Mouse (Mus musculus) neural tube, embryonic 14.5 days (tissue): ENCODE measurements around the gene Nfib. TPM values are rescaled to one million over a fixed set of nuclear protein-coding genes. Genes with fewer than 3 reads are reported as not detected.

Experiments used
- ATAC-seq: fragments of 200-750 bp; cut with Nextera tagmentation; 2 replicates; pipeline ENCODE4 v1.8.0; 2017; ENCODE audit warnings: low read depth, mild to moderate bottlenecking, moderate TSS enrichment, moderate library complexity
- H3K27ac ChIP-seq: fragments of 300-500 bp; sonication (generic); 2 replicates; pipeline ENCODE4 v1.5.1; 2014; ENCODE audit warnings: low read depth, mild to moderate bottlenecking, control low read depth, low read length, moderate library complexity, mixed read lengths
- H3K27me3 ChIP-seq: fragments of 300-500 bp; sonication (generic); 2 replicates; pipeline ENCODE4 v1.6.1; 2014; ENCODE audit warnings: low read length; ENCODE audit not compliant: control insufficient read depth, insufficient read depth
- H3K36me3 ChIP-seq: fragments of 300-500 bp; sonication (generic); 2 replicates; pipeline ENCODE4 v1.6.1; 2014; ENCODE audit warnings: low read length, mixed read lengths; ENCODE audit not compliant: control insufficient read depth, insufficient read depth
- H3K4me1 ChIP-seq: fragments of 300-500 bp; sonication (generic); 2 replicates; pipeline ENCODE4 v1.6.1; 2014; ENCODE audit warnings: low read length; ENCODE audit not compliant: control insufficient read depth, insufficient read depth
- H3K4me2 ChIP-seq: fragments of 300-500 bp; sonication (generic); 2 replicates; pipeline ENCODE4 v1.6.1; 2014; ENCODE audit warnings: mild to moderate bottlenecking, low read depth, low read length, control low read depth
- H3K4me3 ChIP-seq: fragments of 300-500 bp; sonication (generic); 2 replicates; pipeline ENCODE4 v1.5.1; 2014; ENCODE audit warnings: low read depth, low read length, control low read depth, mixed read lengths
- H3K9ac ChIP-seq: fragments of 300-500 bp; sonication (generic); replicated peaks from 2 replicates; pipeline ENCODE4 v1.6.1; 2014; ENCODE audit warnings: low read depth, mild to moderate bottlenecking, control low read depth, low read length, mixed read lengths
- H3K9me3 ChIP-seq: fragments of 300-500 bp; sonication (generic); 2 replicates; pipeline ENCODE4 v1.6.1; 2016; ENCODE audit warnings: low read length; ENCODE audit not compliant: control insufficient read depth
- WGBS: fragments of 180-500 bp; shearing (Covaris S2); extraction: QIAGEN DNeasy Blood & Tissue Kit; methylation state at CpG from one replicate; pipeline ENCODE4 v1.1.7; 2014; 5-methylcytosine and 5-hydroxymethylcytosine counted together
- polyA plus RNA-seq: library from polyadenylated mRNA; unstranded; fragments of >200 nt; fragmentation: Nextera tagmentation; extraction: Ambion mirVana; gene quantifications from 2 replicates; pipeline ENCODE4 v1.2.1, GENCODE M21; 2014

The Nfib gene
- polyA plus RNA-seq, 1 experiment from 2014 or later = 111 TPM

DNA sequence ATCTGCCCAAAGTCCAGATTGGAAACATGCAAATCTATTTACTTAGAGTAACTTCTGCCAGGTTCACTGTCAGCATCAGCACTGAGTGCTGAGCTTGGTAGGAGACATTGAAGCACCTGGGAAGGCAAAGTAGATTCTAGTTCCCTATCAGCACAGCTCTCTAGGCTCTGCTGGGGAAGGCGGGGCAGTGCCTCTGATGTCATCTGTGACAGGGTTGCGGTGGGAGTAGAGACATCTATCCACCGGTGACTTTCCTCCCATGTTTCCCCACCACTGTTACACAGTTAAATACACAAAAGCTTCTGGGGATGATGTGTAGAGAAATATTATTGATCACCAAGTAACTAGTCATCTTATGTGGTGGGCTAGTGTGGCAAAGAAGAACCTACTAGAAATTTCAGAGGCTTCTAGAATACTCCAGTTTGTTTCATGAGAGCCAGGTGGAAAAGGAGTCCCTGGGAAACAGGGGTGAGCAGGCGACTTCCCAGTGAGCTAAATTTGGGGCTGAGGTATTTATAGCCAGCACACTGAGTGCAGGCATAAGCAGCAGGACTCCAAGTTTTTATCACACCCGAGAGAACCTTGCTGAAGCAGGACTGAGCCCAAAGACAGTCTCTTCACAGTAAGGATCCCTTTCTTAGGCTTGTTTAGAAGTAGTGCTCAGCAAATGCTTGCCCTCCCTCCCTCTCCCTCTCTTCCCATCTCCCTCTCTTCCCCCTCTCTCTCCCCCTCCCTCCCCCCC, 9.6 kb downstream of the Nfib start:
- Histone ChIP-seq H3K4me1 (peaks cover 10% of the 10 kb centered on the region; the same call in 1 of the 2 replicates), H3K9ac (no peak overlapping the region), H3K36me3 (no peaks in the 10 kb centered on the region), H3K27ac (no peak overlapping the region), H3K4me3 (no peak overlapping the region), H3K27me3 (no peaks in the 10 kb centered on the region), H3K4me2 (no peak overlapping the region), H3K9me3 (no peaks in the 10 kb centered on the region)
- 57% methylated on average over 5 of the region's 5 CpGs for WGBS
- no peak for ATAC-seq

DNA sequence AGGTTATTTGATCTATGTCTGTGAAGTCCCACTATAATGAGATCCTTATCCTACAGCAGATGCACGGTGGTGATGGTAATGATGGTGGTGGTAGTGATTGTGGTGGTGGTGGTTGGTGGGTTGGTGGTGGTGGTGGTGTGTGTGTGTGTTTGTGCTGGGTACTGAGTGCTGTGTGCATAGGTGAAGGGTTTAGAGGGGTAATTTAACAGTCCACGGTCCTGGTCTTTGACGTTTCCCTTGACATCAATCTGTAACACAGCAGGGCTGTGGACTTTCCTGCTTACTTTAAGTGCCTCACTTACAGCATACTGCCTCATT, 13.6 kb downstream of the Nfib start:
- Histone ChIP-seq H3K9ac (no peak overlapping the region), H3K9me3 (no peaks in the 10 kb centered on the region), H3K27me3 (no peaks in the 10 kb centered on the region), H3K4me1 (peaks cover 10% of the 10 kb centered on the region; the same call in 1 of the 2 replicates), H3K4me2 (no peak overlapping the region), H3K27ac (no peak overlapping the region; the same call in 1 of the 2 replicates), H3K36me3 (no peaks in the 10 kb centered on the region), H3K4me3 (no peak overlapping the region)
- WGBS = 35% methylated on average over 3 of the region's 3 CpGs
- ATAC-seq = no peak

DNA sequence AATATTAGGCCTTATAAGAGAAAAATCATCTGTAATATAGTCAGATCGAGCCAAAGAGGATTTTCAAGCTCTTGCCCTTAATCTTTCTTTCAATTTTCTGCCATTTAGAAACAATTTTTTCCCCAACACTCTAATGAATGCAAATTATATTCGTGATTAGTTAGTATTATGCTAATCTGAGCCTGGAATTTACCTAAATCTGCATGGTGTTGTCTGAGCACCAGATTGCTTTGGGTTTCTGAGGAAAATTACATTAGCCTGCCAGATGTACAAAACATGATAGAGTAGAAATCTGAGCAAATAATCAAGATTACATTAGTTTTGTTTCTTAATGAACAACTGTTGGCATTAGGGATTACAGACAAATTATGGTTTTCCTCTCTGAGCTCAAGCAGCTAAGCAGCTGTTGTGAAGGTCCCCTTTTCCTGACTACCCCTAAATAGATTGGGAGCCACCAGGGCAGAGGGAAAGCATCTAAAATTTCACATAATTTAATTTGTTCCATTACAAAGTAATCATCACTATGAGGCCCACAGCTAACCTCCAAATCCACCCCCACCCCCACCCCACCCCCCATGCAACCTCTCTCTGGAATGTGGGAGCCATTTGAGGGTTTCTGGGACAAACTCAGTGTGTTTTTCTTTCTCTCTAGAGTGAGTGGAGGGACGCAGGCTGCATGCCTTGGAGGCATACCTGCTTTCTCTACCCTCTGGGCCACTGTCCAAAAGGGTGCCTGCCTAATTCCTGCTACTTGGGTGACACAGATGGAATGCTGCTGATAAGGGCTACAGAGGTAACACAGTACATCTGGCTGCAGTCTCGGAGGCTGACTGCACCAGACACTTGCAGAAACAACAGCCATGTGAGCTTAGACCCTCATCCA, 14.2 kb downstream of the Nfib start:
- 37% methylated on average over 4 of the region's 4 CpGs for WGBS
- 0 out of 2 replicates have a peak, but pooled peaks have one; percentile 8 for ATAC-seq

DNA sequence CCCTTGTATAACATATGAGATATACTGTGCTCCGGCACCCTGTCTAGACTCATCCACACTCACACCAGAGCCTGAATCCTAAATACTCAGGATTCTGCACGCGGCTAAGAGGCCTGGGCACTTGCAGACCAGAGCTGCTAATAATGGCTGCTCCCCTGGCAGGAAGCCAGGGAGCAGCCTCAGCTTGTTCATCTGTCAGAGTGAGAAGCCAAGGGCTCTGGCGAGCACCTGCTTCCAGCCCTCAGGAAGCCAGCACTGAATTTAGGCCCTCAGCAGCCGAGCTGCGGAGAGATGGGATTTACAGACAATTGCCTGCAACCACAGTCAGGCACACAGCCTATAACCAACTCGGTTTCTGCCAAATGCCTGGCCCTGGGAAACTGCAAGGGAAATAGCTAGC, 15.3 kb downstream of the Nfib start:
- peak; percentile 85 for ATAC-seq
- no peaks in the 10 kb centered on the region for H3K36me3 ChIP-seq
- no peak overlapping the region for H3K27ac ChIP-seq
- no peaks in the 10 kb centered on the region for H3K9me3 ChIP-seq
- no peak overlapping the region for H3K4me2 ChIP-seq
- no peak overlapping the region for H3K4me3 ChIP-seq
- no peak overlapping the region for H3K9ac ChIP-seq
- H3K4me1 ChIP-seq = peaks cover 10% of the 10 kb centered on the region; the same call in 1 of the 2 replicates
- H3K27me3 ChIP-seq = no peaks in the 10 kb centered on the region
- 33% methylated on average over 7 of the region's 7 CpGs for WGBS

More for the DNA sequence above, 14.2 kb downstream of the Nfib start:
- Histone ChIP-seq H3K4me2 (no peak overlapping the region), H3K4me1 (peaks cover 10% of the 10 kb centered on the region; the same call in 1 of the 2 replicates), H3K27me3 (no peaks in the 10 kb centered on the region), H3K9ac (no peak overlapping the region), H3K4me3 (no peak overlapping the region), H3K36me3 (no peaks in the 10 kb centered on the region), H3K9me3 (no peaks in the 10 kb centered on the region), H3K27ac (no peak overlapping the region; the same call in 1 of the 2 replicates)

DNA sequence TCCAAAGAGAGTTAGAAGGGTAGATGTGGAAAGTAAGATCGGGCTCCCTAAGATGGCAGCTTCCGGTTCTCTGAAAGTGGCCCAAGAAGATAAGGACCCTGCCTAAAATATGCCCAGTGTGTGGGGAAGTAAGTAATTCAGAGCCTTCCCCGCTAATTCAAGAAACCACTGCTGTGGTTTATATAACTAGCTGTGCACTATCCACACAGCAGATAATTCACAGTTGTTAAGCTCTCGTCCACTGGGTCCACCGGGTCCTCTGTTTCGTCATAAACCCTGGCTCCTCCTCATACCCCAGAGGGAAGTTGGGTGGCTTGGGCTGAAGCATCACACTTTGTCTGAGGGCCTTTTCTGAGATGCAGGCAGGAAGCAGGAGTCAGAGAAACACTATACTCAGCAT, 19.5 kb downstream of the Nfib start:
- Histone ChIP-seq H3K27me3 (no peaks in the 10 kb centered on the region), H3K4me3 (no peak overlapping the region), H3K4me1 (no peaks in the 10 kb centered on the region), H3K4me2 (no peak overlapping the region), H3K9me3 (no peaks in the 10 kb centered on the region), H3K27ac (no peak overlapping the region), H3K9ac (no peak overlapping the region), H3K36me3 (no peaks in the 10 kb centered on the region)
- WGBS = 86% methylated on average over 6 of the region's 6 CpGs
- ATAC-seq = no peak

DNA sequence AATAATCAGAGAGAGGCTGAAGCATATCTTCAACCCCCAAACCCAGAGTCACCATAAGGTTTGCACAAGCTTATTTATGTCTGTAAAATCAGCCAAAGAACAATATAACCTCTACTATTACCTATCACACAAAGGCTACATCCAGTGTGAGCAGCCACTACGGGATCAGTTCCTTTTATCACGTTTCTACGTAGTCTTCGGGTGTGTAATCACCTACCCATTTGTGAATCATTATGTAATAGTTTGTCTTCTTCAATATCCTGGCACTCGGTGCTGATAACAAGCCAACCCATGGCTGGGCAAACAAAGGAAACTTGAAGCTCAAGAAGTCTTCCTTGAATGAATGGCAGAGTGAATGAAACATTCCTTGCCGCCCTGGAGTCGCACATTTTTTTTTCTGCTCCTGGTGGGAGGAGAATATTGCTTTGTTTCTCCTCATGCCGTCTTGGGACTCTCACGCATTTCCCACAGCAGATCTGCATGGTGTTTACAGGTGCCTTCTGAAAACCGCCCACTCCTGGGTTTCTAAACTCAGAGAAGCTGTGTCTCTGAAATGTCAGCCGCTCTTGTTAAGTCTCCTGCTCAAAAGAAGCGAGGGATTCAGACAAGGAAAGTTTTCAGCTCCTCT, 21.3 kb downstream of the Nfib start:
- H3K4me2 ChIP-seq = no peak overlapping the region
- ATAC-seq = no peak
- no peak overlapping the region for H3K27ac ChIP-seq
- WGBS = 76% methylated on average over 12 of the region's 12 CpGs
- no peaks in the 10 kb centered on the region for H3K27me3 ChIP-seq
- no peaks in the 10 kb centered on the region for H3K36me3 ChIP-seq
- no peaks in the 10 kb centered on the region for H3K4me1 ChIP-seq
- H3K9ac ChIP-seq = no peak overlapping the region
- no peaks in the 10 kb centered on the region for H3K9me3 ChIP-seq
- H3K4me3 ChIP-seq = no peak overlapping the region

DNA sequence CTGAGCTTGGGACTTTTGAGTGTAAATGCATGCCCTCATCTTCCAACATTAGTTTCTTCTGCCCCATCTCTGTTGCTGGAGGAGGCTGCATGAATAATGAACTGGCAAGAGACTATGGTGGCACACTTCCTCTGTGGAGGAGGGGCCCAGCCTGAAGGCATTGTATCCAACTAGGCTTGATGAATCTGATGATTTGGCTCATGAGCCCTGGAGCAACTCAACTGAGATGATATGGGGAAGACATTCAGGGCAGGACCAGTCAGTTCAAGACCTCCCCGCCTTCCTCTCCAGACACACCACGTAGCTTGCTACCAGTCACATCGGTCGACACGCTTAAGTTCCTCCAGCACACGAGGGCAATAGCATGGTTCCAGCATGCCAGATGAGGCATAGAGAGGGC, 22.0 kb downstream of the Nfib start:
- Histone ChIP-seq H3K9me3 (no peaks in the 10 kb centered on the region), H3K27ac (no peak overlapping the region), H3K36me3 (no peaks in the 10 kb centered on the region), H3K27me3 (no peaks in the 10 kb centered on the region), H3K9ac (no peak overlapping the region), H3K4me1 (no peaks in the 10 kb centered on the region), H3K4me3 (no peak overlapping the region), H3K4me2 (no peak overlapping the region)
- 88% methylated on average over 6 of the region's 6 CpGs for WGBS
- no peak for ATAC-seq

DNA sequence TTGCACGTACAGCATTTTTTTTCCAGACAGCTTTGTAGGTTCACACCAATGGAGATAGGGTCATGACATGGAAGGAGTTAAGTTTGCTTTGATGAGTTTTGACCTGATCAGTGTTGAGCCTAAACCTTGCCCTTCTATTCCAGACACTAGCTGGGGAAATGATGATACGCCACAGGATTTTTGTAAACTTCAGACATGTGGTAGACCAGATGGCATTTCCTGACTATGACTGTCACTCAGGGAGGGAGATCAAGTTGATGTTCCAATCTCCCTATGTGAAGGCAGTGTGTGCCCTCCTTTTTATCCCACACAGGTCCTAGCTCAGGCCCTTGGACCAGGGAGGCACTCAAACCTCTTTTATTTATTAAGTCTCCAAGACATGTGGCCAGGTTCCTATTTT, 29.4 kb downstream of the Nfib start:
- WGBS = 93% methylated on average over 2 of the region's 2 CpGs
- H3K9me3 ChIP-seq = no peaks in the 10 kb centered on the region
- no peak overlapping the region for H3K4me2 ChIP-seq
- H3K27ac ChIP-seq = no peak overlapping the region
- no peak for ATAC-seq
- no peaks in the 10 kb centered on the region for H3K27me3 ChIP-seq
- no peaks in the 10 kb centered on the region for H3K36me3 ChIP-seq
- H3K9ac ChIP-seq = no peak overlapping the region
- no peak overlapping the region for H3K4me3 ChIP-seq
- no peaks in the 10 kb centered on the region for H3K4me1 ChIP-seq
